Mouse (Mus musculus): Measurements from ENCODE around the gene Bcl7c.

DNA sequence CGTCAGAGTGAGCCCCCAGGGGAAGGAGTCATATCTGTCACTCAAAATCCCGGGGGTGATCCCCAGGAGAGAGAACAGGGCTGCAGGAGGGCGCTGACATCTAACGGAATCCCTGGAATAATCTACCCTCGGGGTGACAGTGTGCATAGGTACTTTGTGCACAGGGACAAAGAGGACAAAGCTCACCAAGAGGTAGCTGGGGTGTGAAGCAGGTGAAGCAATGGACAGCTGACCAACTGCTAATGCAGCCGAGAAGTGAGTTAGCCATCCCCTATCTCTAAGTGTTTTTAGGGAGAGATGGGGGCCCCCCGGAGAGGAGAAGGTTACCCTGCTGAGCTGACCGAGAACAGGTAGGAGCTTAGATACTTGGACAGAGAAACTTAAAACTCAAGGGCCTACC lies 94.6 kb downstream of the Bcl7c start:
- no peak for TF ChIP-seq CTCF (IDR thresholded peaks at IDR 0.05; ENCODE audit: low read depth, low read length)
- TF ChIP-seq POLR2A (IDR thresholded peaks at IDR 0.05; ENCODE audit: extremely low read depth, insufficient read depth, low read length), result no peak
